Mouse (Mus musculus): ENCODE measurements around the gene Serpinb6d. TPM values are rescaled to one million over a fixed set of nuclear protein-coding genes. Genes with fewer than 3 reads are reported as not detected.

The Serpinb6d gene
- not detected in 2 replicates for polyA plus RNA-seq (2015; fragmentation: Nextera tagmentation; extraction: Ambion mirVana)

GRCm38 (mm10) chr13:33661105-33661504 is at the start of gene Serpinb6d:
Serpinb6d (plus strand) TSS chr13:33661405.
- no peak for DNase-seq
- H3K4me2 ChIP-seq (ENCODE audit: low read depth, low read length) = no peak within 1 kb of the TSS
- no peaks in the 10 kb centered on the region for H3K36me3 ChIP-seq (replicated peaks; ENCODE audit: insufficient read depth, low read length)
- H3K27me3 ChIP-seq (ENCODE audit: insufficient read depth, low read length) = no peaks in the 10 kb centered on the region
- no peak within 1 kb of the TSS for H3K4me3 ChIP-seq (ENCODE audit: low read depth, low read length)
- TF ChIP-seq EP300 (IDR thresholded peaks at IDR 0.05; ENCODE audit: low read depth) (no peak), CTCF (IDR thresholded peaks at IDR 0.05; ENCODE audit: low read depth) (no peak)
- H3K27ac ChIP-seq (ENCODE audit: low read depth) = no peak within 1 kb of the TSS
- no peaks in the 10 kb centered on the region for H3K9me3 ChIP-seq (ENCODE audit: low read length)
- ATAC-seq = no peak
- WGBS (ENCODE audit: insufficient replicate concordance) = 53% methylated on average over 1 of the region's 1 CpGs
- H3K4me1 ChIP-seq (ENCODE audit: insufficient read depth) = no peaks in the 10 kb centered on the region
- H3K9ac ChIP-seq (replicated peaks) = no peak within 1 kb of the TSS

- H3K4me3 ChIP-seq (ENCODE audit: low read depth, low read length) = no peak overlapping the region
- H3K9me3 ChIP-seq (ENCODE audit: low read length) = peaks cover 3% of the 10 kb centered on the region; the same call in 1 of the 2 replicates
- TF ChIP-seq CTCF (IDR thresholded peaks at IDR 0.05; ENCODE audit: low read depth) = no peak
- DNase-seq (no peak), ATAC-seq (no peak)
- H3K4me1 ChIP-seq (ENCODE audit: insufficient read depth) = no peaks in the 10 kb centered on the region
- no peak overlapping the region for H3K9ac ChIP-seq (replicated peaks)
- WGBS (ENCODE audit: insufficient replicate concordance) = 74% methylated on average over 2 of the region's 2 CpGs
- no peaks in the 10 kb centered on the region for H3K36me3 ChIP-seq (replicated peaks; ENCODE audit: insufficient read depth, low read length)
- no peaks in the 10 kb centered on the region for H3K27me3 ChIP-seq (ENCODE audit: insufficient read depth, low read length)
- H3K4me2 ChIP-seq (ENCODE audit: low read depth, low read length) = no peak overlapping the region
- H3K27ac ChIP-seq (ENCODE audit: low read depth) = no peak overlapping the region
These were observed 38.3 kb upstream of the Serpinb6d start for GRCm38 (mm10) chr13:33622921-33623320.

GRCm38 (mm10) chr13:33642540-33642939 is 18.7 kb upstream of the Serpinb6d start:
- H3K27me3 ChIP-seq (ENCODE audit: insufficient read depth, low read length) = no peaks in the 10 kb centered on the region
- no peak for ATAC-seq
- no peak overlapping the region for H3K27ac ChIP-seq (ENCODE audit: low read depth)
- 58% methylated on average over 2 of the region's 2 CpGs for WGBS (ENCODE audit: insufficient replicate concordance)
- no peaks in the 10 kb centered on the region for H3K4me1 ChIP-seq (ENCODE audit: insufficient read depth)
- no peaks in the 10 kb centered on the region for H3K36me3 ChIP-seq (replicated peaks; ENCODE audit: insufficient read depth, low read length)
- no peak overlapping the region for H3K4me2 ChIP-seq (ENCODE audit: low read depth, low read length)
- TF ChIP-seq EP300 (IDR thresholded peaks at IDR 0.05; ENCODE audit: low read depth) = no peak
- no peak for TF ChIP-seq CTCF (IDR thresholded peaks at IDR 0.05; ENCODE audit: low read depth)
- no peaks in the 10 kb centered on the region for H3K9me3 ChIP-seq (ENCODE audit: low read length)
- no peak for DNase-seq
- H3K9ac ChIP-seq (replicated peaks) = no peak overlapping the region
- no peak overlapping the region for H3K4me3 ChIP-seq (ENCODE audit: low read depth, low read length)

GRCm38 (mm10) chr13:33662550-33662949 is 1.3 kb downstream of the Serpinb6d start:
- ATAC-seq (no peak), DNase-seq (no peak)
- H3K27me3 ChIP-seq (ENCODE audit: insufficient read depth, low read length) = no peaks in the 10 kb centered on the region
- H3K4me1 ChIP-seq (ENCODE audit: insufficient read depth) = no peaks in the 10 kb centered on the region
- H3K4me2 ChIP-seq (ENCODE audit: low read depth, low read length) = no peak overlapping the region
- no peak overlapping the region for H3K27ac ChIP-seq (ENCODE audit: low read depth)
- H3K9ac ChIP-seq (replicated peaks) = no peak overlapping the region
- no peaks in the 10 kb centered on the region for H3K36me3 ChIP-seq (replicated peaks; ENCODE audit: insufficient read depth, low read length)
- TF ChIP-seq EP300 (IDR thresholded peaks at IDR 0.05; ENCODE audit: low read depth) = no peak
- TF ChIP-seq CTCF (IDR thresholded peaks at IDR 0.05; ENCODE audit: low read depth) = no peak
- H3K4me3 ChIP-seq (ENCODE audit: low read depth, low read length) = no peak overlapping the region
- H3K9me3 ChIP-seq (ENCODE audit: low read length) = no peaks in the 10 kb centered on the region

GRCm38 (mm10) chr13:33720296-33720695 is 59.1 kb downstream of the Serpinb6d start:
- no peak for TF ChIP-seq EP300 (IDR thresholded peaks at IDR 0.05; ENCODE audit: low read depth)
- no peak for TF ChIP-seq CTCF (IDR thresholded peaks at IDR 0.05; ENCODE audit: low read depth)
- no peaks in the 10 kb centered on the region for H3K36me3 ChIP-seq (replicated peaks; ENCODE audit: insufficient read depth, low read length)
- H3K4me1 ChIP-seq (ENCODE audit: insufficient read depth) = no peaks in the 10 kb centered on the region
- WGBS (ENCODE audit: insufficient replicate concordance) = 55% methylated on average over 2 of the region's 2 CpGs
- ATAC-seq (no peak), DNase-seq (no peak)
- no peaks in the 10 kb centered on the region for H3K27me3 ChIP-seq (ENCODE audit: insufficient read depth, low read length)
- no peak overlapping the region for H3K4me2 ChIP-seq (ENCODE audit: low read depth, low read length)
- H3K9ac ChIP-seq (replicated peaks) = no peak overlapping the region
- H3K9me3 ChIP-seq (ENCODE audit: low read length) = no peaks in the 10 kb centered on the region; the same call in 1 of the 2 replicates
- no peak overlapping the region for H3K27ac ChIP-seq (ENCODE audit: low read depth)
- no peak overlapping the region for H3K4me3 ChIP-seq (ENCODE audit: low read depth, low read length)

Other genes with a start within 250 kb of the Serpinb6d start
- gene Serpinb9g, start 176.6 kb upstream of the Serpinb6d start, polyA plus RNA-seq (2015; fragmentation: Nextera tagmentation; extraction: Ambion mirVana) = not detected in 2 replicates
- not detected in 2 replicates for gene Serpinb6e, start 182.0 kb downstream of the Serpinb6d start, polyA plus RNA-seq (2015; fragmentation: Nextera tagmentation; extraction: Ambion mirVana)
- not detected in 2 replicates for gene Serpinb6c, start 244.3 kb downstream of the Serpinb6d start, polyA plus RNA-seq (2015; fragmentation: Nextera tagmentation; extraction: Ambion mirVana)